Mouse (Mus musculus): ENCODE data around the gene Tprkb.

- TF ChIP-seq E2F4 (IDR thresholded peaks at IDR 0.05; ENCODE audit: insufficient read depth) (no peak), POLR2A (IDR thresholded peaks at IDR 0.05; ENCODE audit: insufficient read length, low read depth) (no peak)
These were observed 61.0 kb downstream of the Tprkb start for GRCm38 (mm10) chr6:85972699-85973098.
